Mouse (Mus musculus): ENCODE results near the gene Traf3ip1. TPM values are rescaled to one million over a fixed set of nuclear protein-coding genes. Genes with fewer than 3 reads are reported as not detected.

Traf3ip1 gene
- polyA plus RNA-seq, 1 experiment from 2014 or later = 6.5 TPM

Other genes starting within 250 kb of the Traf3ip1 start
- 63.8 and 67.6 TPM in 2 replicates for gene Ube2f, start 244.3 kb upstream of the Traf3ip1 start, polyA plus RNA-seq (2014; fragmentation: Nextera tagmentation; extraction: Ambion mirVana)
- 9.7 and 10.5 TPM in 2 replicates for gene Scly, start 196.3 kb upstream of the Traf3ip1 start, polyA plus RNA-seq (2014; fragmentation: Nextera tagmentation; extraction: Ambion mirVana)
- 0.17 and 0.18 TPM in 2 replicates for gene Espnl, start 172.6 kb upstream of the Traf3ip1 start, polyA plus RNA-seq (2014; fragmentation: Nextera tagmentation; extraction: Ambion mirVana)
- 0.25 and 0.37 TPM in 2 replicates for gene Klhl30, start 143.6 kb upstream of the Traf3ip1 start, polyA plus RNA-seq (2014; fragmentation: Nextera tagmentation; extraction: Ambion mirVana)
- 0.66 TPM in 1 of 2 replicates, not detected in the other for gene Erfe, start 128.2 kb upstream of the Traf3ip1 start, polyA plus RNA-seq (2014; fragmentation: Nextera tagmentation; extraction: Ambion mirVana)
- gene Ilkap, start 95.8 kb upstream of the Traf3ip1 start, polyA plus RNA-seq (2014; fragmentation: Nextera tagmentation; extraction: Ambion mirVana) = 132 and 143 TPM in 2 replicates
- 125 and 129 TPM in 2 replicates for gene Hes6, start 80.6 kb upstream of the Traf3ip1 start, polyA plus RNA-seq (2014; fragmentation: Nextera tagmentation; extraction: Ambion mirVana)
- 3.5 and 5.2 TPM in 2 replicates for gene Per2, start 35.3 kb upstream of the Traf3ip1 start, polyA plus RNA-seq (2014; fragmentation: Nextera tagmentation; extraction: Ambion mirVana)
- 15.7 and 16.7 TPM in 2 replicates for gene Asb1, start 45.9 kb downstream of the Traf3ip1 start, polyA plus RNA-seq (2014; fragmentation: Nextera tagmentation; extraction: Ambion mirVana)